Comparison of ENCODE assay signal across 15 mouse cellular contexts in genomic region chr14:109180029-109180585, GRCm38 (mm10).
DNase-seq lines count a peak whose midpoint lies in the region; ATAC-seq and TF ChIP-seq lines count a peak whose summit lies in the region.
"Had no signal": no experiment of that assay in that cellular context is flagged by ENCODE, and none has a peak within 500 bp of the region (broad histone marks: within the 10 kb centered on the region; RNA-seq: fewer than 3 reads in every experiment).

No protein-coding gene starts in this region.

- H3K4me2 ChIP-seq in hindbrain, embryonic 12.5 days (replicated peaks): no peak overlapping the region
- no peak overlapping the region for H3K4me2 ChIP-seq in hindbrain, embryonic 16.5 days (ENCODE audit: low read length)
- H3K4me2 ChIP-seq in midbrain, postnatal 0 days (ENCODE audit: low read depth, low read length, poor library complexity, severe bottlenecking): no peak overlapping the region
- H3K4me2 ChIP-seq: stomach, embryonic 15.5 days had no signal

- H3K9ac ChIP-seq in hindbrain, embryonic 12.5 days: no peak overlapping the region
- H3K9ac ChIP-seq in hindbrain, embryonic 16.5 days (ENCODE audit: low read depth, low read length): no peak overlapping the region
- no peak overlapping the region for H3K9ac ChIP-seq in midbrain, postnatal 0 days (replicated peaks; ENCODE audit: low read length, poor library complexity, severe bottlenecking)
- H3K9ac ChIP-seq: stomach, embryonic 15.5 days had no signal

- TF ChIP-seq CTCF in layer of hippocampus, adult 2 months (conservative IDR thresholded peaks at IDR 0.05): no peak
- no peak for TF ChIP-seq CTCF in midbrain, postnatal 0 days (IDR thresholded peaks at IDR 0.05)

- H3K27me3 ChIP-seq in hindbrain, embryonic 12.5 days: no peaks in the 10 kb centered on the region
- no peaks in the 10 kb centered on the region for H3K27me3 ChIP-seq in hindbrain, embryonic 16.5 days (replicated peaks; ENCODE audit: control insufficient read depth, insufficient read depth, low read length)
- H3K27me3 ChIP-seq in midbrain, postnatal 0 days (ENCODE audit: insufficient read depth, low read length): no peaks in the 10 kb centered on the region
- H3K27me3 ChIP-seq: stomach, embryonic 15.5 days had no signal

- WGBS in hindbrain, embryonic 12.5 days: 60% methylated on average over 2 of the region's 2 CpGs
- 55% methylated on average over 2 of the region's 2 CpGs for WGBS in hindbrain, embryonic 16.5 days
- WGBS in midbrain, postnatal 0 days: 46% methylated on average over 2 of the region's 2 CpGs

- no peaks in the 10 kb centered on the region for H3K4me1 ChIP-seq in hindbrain, embryonic 12.5 days
- H3K4me1 ChIP-seq in hindbrain, embryonic 16.5 days (ENCODE audit: control insufficient read depth, insufficient read depth, low read depth, low read length): no peaks in the 10 kb centered on the region
- no peaks in the 10 kb centered on the region for H3K4me1 ChIP-seq in midbrain, postnatal 0 days (ENCODE audit: insufficient read depth, low read length)
- H3K4me1 ChIP-seq: stomach, embryonic 15.5 days had no signal

- ATAC-seq in hindbrain, embryonic 12.5 days (ENCODE audit: low FRiP score): peak; percentile 71
- ATAC-seq in hindbrain, embryonic 16.5 days: no peak
- ATAC-seq in midbrain, postnatal 0 days (ENCODE audit: low FRiP score): no peak
- no peak for ATAC-seq in frontal cortex, adult (ENCODE audit: low TSS enrichment)

- H3K9me3 ChIP-seq in hindbrain, embryonic 12.5 days (replicated peaks): no peaks in the 10 kb centered on the region
- H3K9me3 ChIP-seq in hindbrain, embryonic 16.5 days (ENCODE audit: control insufficient read depth, low read length): no peaks in the 10 kb centered on the region
- no peaks in the 10 kb centered on the region for H3K9me3 ChIP-seq in midbrain, postnatal 0 days (ENCODE audit: low read length)
- H3K9me3 ChIP-seq: stomach, embryonic 15.5 days had no signal

- H3K27ac ChIP-seq in hindbrain, embryonic 12.5 days: no peak overlapping the region
- no peak overlapping the region for H3K27ac ChIP-seq in hindbrain, embryonic 16.5 days (ENCODE audit: low read depth, low read length)
- H3K27ac ChIP-seq in layer of hippocampus, adult 2 months: no peak overlapping the region
- no peak overlapping the region for H3K27ac ChIP-seq in midbrain, postnatal 0 days (ENCODE audit: low read depth, low read length)
- H3K27ac ChIP-seq: stomach, embryonic 15.5 days had no signal

- DNase-seq in embryo, embryonic 10.5 days (ENCODE audit: low spot score): peak; percentile 13
- peak; percentile 11 to 39 for DNase-seq in layer of hippocampus, adult 2 months (ENCODE audit: low spot score in 2 of 2)
- DNase-seq in midbrain, postnatal 0 days (ENCODE audit: low spot score): peak; percentile 23
- DNase-seq in thymus, postnatal 10 days (ENCODE audit: low spot score in 2 of 2): no peak
- DNase-seq in gastrocnemius, postnatal 25 days: no peak
- DNase-seq: cerebellum, adult 2 months; kidney, adult 2 months; kidney, postnatal 36 days; liver; lung, adult 18-20 months; thymus, postnatal 25 days had no signal

- H3K4me3 ChIP-seq in hindbrain, embryonic 12.5 days: no peak overlapping the region
- H3K4me3 ChIP-seq in hindbrain, embryonic 16.5 days (ENCODE audit: low read length): no peak overlapping the region
- no peak overlapping the region for H3K4me3 ChIP-seq in layer of hippocampus, adult 2 months
- no peak overlapping the region for H3K4me3 ChIP-seq in midbrain, postnatal 0 days (ENCODE audit: low read depth, low read length)
- H3K4me3 ChIP-seq: stomach, embryonic 15.5 days had no signal

- H3K36me3 ChIP-seq in hindbrain, embryonic 12.5 days: no peaks in the 10 kb centered on the region
- no peaks in the 10 kb centered on the region for H3K36me3 ChIP-seq in hindbrain, embryonic 16.5 days (ENCODE audit: control insufficient read depth, insufficient read depth, low read length)
- H3K36me3 ChIP-seq in midbrain, postnatal 0 days (ENCODE audit: insufficient read depth, low read length): no peaks in the 10 kb centered on the region
- H3K36me3 ChIP-seq: stomach, embryonic 15.5 days had no signal

Comparison
In these comparisons a context has a peak if more than half of its experiments do, and no peak if none do; other contexts are left out.
1. DNase-seq: peak in embryo, embryonic 10.5 days (single experiment), layer of hippocampus, adult 2 months (2 of 2) and midbrain, postnatal 0 days (single experiment); none in thymus, postnatal 10 days (0 of 2) and gastrocnemius, postnatal 25 days (single experiment).